Mouse (Mus musculus) C2C12 (cell line): ENCODE measurements around the gene Mapk13. TPM values are rescaled to one million over a fixed set of nuclear protein-coding genes. Genes with fewer than 3 reads are reported as not detected.

ENCODE experiments used
- H3K27me3 ChIP-seq: one replicate; pipeline ENCODE4 v1.6.1; 2011; ENCODE audit not compliant: control insufficient read depth, insufficient read depth, insufficient read length
- H3K36me3 ChIP-seq: one replicate; pipeline ENCODE4 v1.6.1; 2011; ENCODE audit not compliant: control insufficient read depth, insufficient read depth
- H3K4me3 ChIP-seq: one replicate; pipeline ENCODE4 v1.5.1; 2011; ENCODE audit warnings: mild to moderate bottlenecking, control low read depth; ENCODE audit not compliant: poor library complexity, insufficient read depth, severe bottlenecking
- H3K79me2 ChIP-seq: one replicate; pipeline ENCODE4 v1.6.1; 2011; ENCODE audit not compliant: control insufficient read depth, insufficient read depth
- H3K79me3 ChIP-seq: one replicate; pipeline ENCODE4 v1.6.1; 2011; ENCODE audit warnings: low read depth, control low read depth
- H3ac ChIP-seq: one replicate; pipeline ENCODE3; 2011; ENCODE audit warnings: low read depth; ENCODE audit not compliant: control insufficient read depth, insufficient read length
- CEBPB ChIP-seq: IDR thresholded peaks from one replicate; pipeline ENCODE4 v1.6.1; 2011; ENCODE audit warnings: low read depth, mild to moderate bottlenecking, control low read depth, moderate library complexity
- CTCF ChIP-seq: IDR thresholded peaks from one replicate; pipeline ENCODE4 v1.5.1; 2011; ENCODE audit not compliant: control insufficient read depth, insufficient read depth, insufficient read length
- FOSL1 ChIP-seq: IDR thresholded peaks from one replicate; pipeline ENCODE4 v1.8.0; 2011; ENCODE audit warnings: mild to moderate bottlenecking, low read length; ENCODE audit not compliant: poor library complexity, insufficient read depth, severe bottlenecking
- MAX ChIP-seq: IDR thresholded peaks from one replicate; pipeline ENCODE4 v1.6.1; 2011; ENCODE audit warnings: mild to moderate bottlenecking, control low read depth
- MYOD1 ChIP-seq: IDR thresholded peaks from one replicate; pipeline ENCODE4 v1.6.1; 2011; ENCODE audit warnings: low read depth; ENCODE audit not compliant: control insufficient read depth, insufficient read length
- MYOG ChIP-seq: IDR thresholded peaks from one replicate; pipeline ENCODE4 v1.6.1; 2011; ENCODE audit not compliant: control insufficient read depth, insufficient read length; ENCODE audit errors: extremely low read depth
- USF1 ChIP-seq: IDR thresholded peaks from one replicate; pipeline ENCODE4 v1.6.1; 2011; ENCODE audit warnings: low read depth, mild to moderate bottlenecking, control low read depth, moderate library complexity
- polyA plus RNA-seq: library from polyadenylated mRNA; unstranded; fragments of >200 nt; fragmentation: generic; extraction: Trizol; gene quantifications from one replicate; pipeline ENCODE4 v1.2.1, GENCODE M21; 2012; ENCODE audit warnings: missing spikeins

The Mapk13 gene
- polyA plus RNA-seq, 1 experiment = not detected

DNA sequence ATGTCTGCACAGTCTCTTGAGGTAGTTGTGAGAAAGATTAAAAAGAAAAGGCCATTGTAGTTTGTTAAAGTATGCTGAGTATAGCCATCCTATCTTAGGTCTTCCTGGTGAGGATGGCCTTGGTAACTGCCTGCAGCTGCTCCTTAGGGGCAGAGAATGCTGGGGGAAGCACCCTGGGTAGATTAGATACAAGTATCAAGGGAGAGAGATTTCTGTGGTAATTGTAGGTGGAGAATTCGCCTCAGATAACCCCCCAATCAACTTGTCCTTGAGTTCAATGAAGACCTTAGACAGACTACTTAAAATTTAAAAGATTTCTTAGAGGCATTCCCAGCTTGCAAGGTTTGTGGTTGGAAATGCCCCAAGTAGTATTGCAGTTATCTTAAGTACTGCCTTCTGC is 34.2 kb downstream of the Mapk13 start:
- no peaks in the 10 kb centered on the region for H3K27me3 ChIP-seq
- peaks cover 15% of the 10 kb centered on the region for H3K79me3 ChIP-seq
- peaks cover 15% of the 10 kb centered on the region for H3K36me3 ChIP-seq
- no peak overlapping the region for H3ac ChIP-seq
- no peak for TF ChIP-seq MAX
- TF ChIP-seq CTCF = no peak
- TF ChIP-seq MYOD1 = no peak
- TF ChIP-seq USF1 = no peak
- TF ChIP-seq FOSL1 = no peak
- TF ChIP-seq CEBPB = no peak
- TF ChIP-seq MYOG = no peak
- H3K79me2 ChIP-seq = peaks cover 39% of the 10 kb centered on the region
- H3K4me3 ChIP-seq = no peak overlapping the region

DNA sequence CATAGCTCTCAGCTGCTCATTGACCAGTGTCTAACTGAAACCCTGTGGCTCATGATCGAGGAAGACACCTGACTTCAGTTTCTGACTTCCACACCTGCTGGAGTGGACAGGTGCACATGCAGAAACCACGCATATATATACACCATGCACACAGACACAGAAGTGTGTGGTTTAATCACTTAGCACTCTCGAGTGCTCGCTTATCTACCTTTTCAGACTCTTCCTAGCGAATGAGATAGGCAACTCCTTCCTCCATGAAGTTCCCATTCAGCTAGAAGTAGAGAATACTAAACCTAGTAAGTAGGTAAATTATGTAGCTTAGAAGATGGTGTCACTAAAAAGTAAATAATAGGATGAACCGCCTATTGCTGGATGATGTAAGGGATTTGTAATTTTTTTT is 35.9 kb downstream of the Mapk13 start:
- Histone ChIP-seq H3K36me3 (peaks cover 15% of the 10 kb centered on the region), H3K79me2 (peaks cover 39% of the 10 kb centered on the region), H3K79me3 (peaks cover 15% of the 10 kb centered on the region), H3ac (no peak overlapping the region), H3K27me3 (no peaks in the 10 kb centered on the region), H3K4me3 (no peak overlapping the region)
- TF ChIP-seq FOSL1 (no peak), MYOG (no peak), MAX (no peak), USF1 (no peak), MYOD1 (no peak), CEBPB (no peak), CTCF (no peak)

DNA sequence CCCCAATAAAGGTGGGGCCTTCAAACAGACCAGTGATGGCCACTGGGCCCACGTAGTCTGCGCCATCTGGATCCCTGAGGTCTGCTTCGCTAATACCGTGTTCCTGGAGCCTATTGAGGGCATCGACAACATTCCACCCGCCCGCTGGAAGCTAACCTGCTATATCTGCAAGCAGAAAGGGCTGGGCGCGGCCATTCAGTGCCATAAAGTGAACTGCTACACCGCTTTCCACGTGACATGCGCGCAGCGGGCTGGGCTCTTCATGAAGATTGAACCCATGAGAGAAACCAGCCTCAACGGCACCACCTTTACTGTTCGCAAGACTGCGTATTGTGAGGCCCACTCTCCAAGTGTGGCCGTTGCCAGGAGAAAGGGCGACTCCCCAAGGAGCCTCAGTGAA is 37.7 kb downstream of the Mapk13 start:
- H3K36me3 ChIP-seq = peaks cover 15% of the 10 kb centered on the region
- peaks cover 36% of the 10 kb centered on the region for H3K79me2 ChIP-seq
- H3K4me3 ChIP-seq = no peak overlapping the region
- no peak overlapping the region for H3ac ChIP-seq
- TF ChIP-seq MYOD1 (no peak), MYOG (no peak), FOSL1 (no peak), MAX (no peak), CTCF (no peak), CEBPB (no peak), USF1 (no peak)
- no peaks in the 10 kb centered on the region for H3K27me3 ChIP-seq
- H3K79me3 ChIP-seq = peaks cover 14% of the 10 kb centered on the region

DNA sequence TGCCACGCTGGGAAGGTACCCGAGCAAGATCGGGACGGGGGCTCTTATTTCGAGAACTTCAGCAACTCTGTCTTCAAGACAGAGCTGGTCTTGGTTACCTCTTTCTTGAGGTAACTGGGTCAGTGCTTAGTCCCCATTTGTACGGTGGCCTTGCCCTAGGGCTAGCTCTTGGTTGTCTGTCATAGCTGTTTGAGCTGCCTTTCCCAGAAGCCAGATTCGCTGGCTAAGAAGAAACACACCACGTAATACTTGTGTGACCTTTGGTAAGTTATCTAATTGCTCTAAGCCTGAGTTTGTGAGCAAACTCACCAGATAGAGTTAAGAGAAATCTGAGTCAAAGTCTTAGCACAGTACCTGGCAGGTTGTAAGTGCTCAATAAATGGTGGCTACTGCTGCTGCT is 39.6 kb downstream of the Mapk13 start:
- Histone ChIP-seq H3K36me3 (peaks cover 15% of the 10 kb centered on the region), H3K79me3 (no peaks in the 10 kb centered on the region), H3ac (no peak overlapping the region), H3K79me2 (peaks cover 19% of the 10 kb centered on the region), H3K4me3 (no peak overlapping the region), H3K27me3 (no peaks in the 10 kb centered on the region)
- TF ChIP-seq USF1 = no peak

DNA sequence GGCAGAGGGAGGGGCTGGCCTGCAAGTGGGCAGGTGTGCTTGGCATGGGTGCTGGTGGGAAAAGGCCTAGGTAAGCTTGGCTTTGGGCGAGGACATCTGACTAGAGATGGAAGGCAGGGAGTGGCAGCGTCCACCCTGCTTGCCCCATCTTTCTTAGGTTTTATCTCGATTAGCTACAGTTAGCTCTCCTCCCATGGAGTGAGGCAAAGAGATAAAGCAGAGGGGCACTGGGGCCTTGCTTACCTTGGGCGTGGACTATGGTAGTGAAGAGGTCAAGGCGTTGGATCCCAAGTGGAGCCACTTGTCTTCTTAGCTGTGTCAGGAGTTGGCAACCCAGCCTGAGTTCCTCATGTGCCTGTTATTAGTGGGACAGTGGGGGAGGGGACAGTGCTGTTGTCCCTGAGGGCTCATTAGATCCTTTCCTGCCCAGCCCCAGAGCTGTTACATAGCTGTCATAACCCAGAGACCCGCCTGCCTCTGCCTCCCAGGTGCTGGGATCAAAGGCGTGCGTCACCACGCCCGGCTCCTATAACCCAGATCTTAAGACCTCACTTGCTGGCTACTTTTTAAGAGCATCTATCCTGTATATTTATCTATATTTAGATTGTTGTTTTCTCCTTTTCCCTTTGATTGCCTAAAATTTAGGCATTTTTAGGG is 40.2 kb downstream of the Mapk13 start:
- TF ChIP-seq MYOD1 = no peak
- no peak for TF ChIP-seq CTCF
- no peak for TF ChIP-seq MYOG
- no peak for TF ChIP-seq USF1
- TF ChIP-seq CEBPB = no peak
- no peak for TF ChIP-seq FOSL1
- no peak for TF ChIP-seq MAX
- no peaks in the 10 kb centered on the region for H3K27me3 ChIP-seq
- H3K36me3 ChIP-seq = peaks cover 15% of the 10 kb centered on the region
- H3K79me2 ChIP-seq = peaks cover 19% of the 10 kb centered on the region
- H3K4me3 ChIP-seq = no peak overlapping the region
- H3K79me3 ChIP-seq = no peaks in the 10 kb centered on the region
- H3ac ChIP-seq = no peak overlapping the region

DNA sequence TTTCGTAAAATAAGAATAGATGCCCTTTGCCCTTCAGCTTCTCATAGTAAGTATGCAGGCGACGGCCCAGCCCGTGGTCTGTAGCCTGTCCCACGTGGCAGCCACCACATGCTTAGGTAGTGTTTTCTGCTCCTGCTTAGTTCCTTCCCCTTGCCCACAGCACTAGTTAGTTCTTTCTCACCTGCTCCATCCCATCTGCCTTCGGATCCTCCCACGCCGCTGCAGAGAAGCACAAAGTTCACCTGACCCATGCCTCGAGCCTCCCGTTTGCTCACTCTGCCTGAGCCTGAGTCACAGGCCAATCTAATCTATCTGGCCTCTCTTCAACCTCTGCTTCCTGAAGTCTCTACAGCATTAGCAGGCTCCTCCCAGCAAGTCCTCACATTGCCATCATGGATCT is 43.2 kb downstream of the Mapk13 start:
- Histone ChIP-seq H3K79me2 (no peaks in the 10 kb centered on the region), H3K36me3 (peaks cover 8% of the 10 kb centered on the region), H3ac (no peak overlapping the region), H3K4me3 (no peak overlapping the region), H3K27me3 (no peaks in the 10 kb centered on the region), H3K79me3 (no peaks in the 10 kb centered on the region)
- TF ChIP-seq USF1 (no peak), MYOD1 (no peak), MYOG (no peak), CTCF (no peak), FOSL1 (no peak), MAX (no peak), CEBPB (no peak)
